Mouse (Mus musculus) forebrain, embryonic 13.5 days (tissue): ENCODE data around the gene Polr2j. TPM values are rescaled to one million over a fixed set of nuclear protein-coding genes. Genes with fewer than 3 reads are reported as not detected.

Experiments used
- ATAC-seq: fragments of 200-750 bp; cut with Nextera tagmentation; 2 replicates; pipeline ENCODE4 v1.8.0; 2017
- H3K27ac ChIP-seq: fragments of 300-500 bp; sonication (generic); 2 replicates; pipeline ENCODE4 v1.5.1; 2015; ENCODE audit warnings: inconsistent platforms, mild to moderate bottlenecking, moderate library complexity
- H3K27me3 ChIP-seq: fragments of 300-500 bp; sonication (generic); 2 replicates; pipeline ENCODE4 v1.6.1; 2015; ENCODE audit warnings: mild to moderate bottlenecking, inconsistent platforms
- H3K36me3 ChIP-seq: fragments of 300-500 bp; sonication (generic); 2 replicates; pipeline ENCODE4 v1.6.1; 2015; ENCODE audit warnings: mild to moderate bottlenecking, inconsistent platforms; ENCODE audit not compliant: poor library complexity, severe bottlenecking
- H3K4me1 ChIP-seq: fragments of 300-500 bp; sonication (generic); 2 replicates; pipeline ENCODE4 v1.6.1; 2015; ENCODE audit warnings: inconsistent platforms
- H3K4me2 ChIP-seq: fragments of 300-500 bp; sonication (generic); 2 replicates; pipeline ENCODE4 v1.6.1; 2015; ENCODE audit warnings: inconsistent platforms, mild to moderate bottlenecking, moderate library complexity
- H3K4me3 ChIP-seq: fragments of 300-500 bp; sonication (generic); 2 replicates; pipeline ENCODE4 v1.5.1; 2015; ENCODE audit warnings: mild to moderate bottlenecking, inconsistent platforms
- H3K9ac ChIP-seq: fragments of 300-500 bp; sonication (generic); 2 replicates; pipeline ENCODE4 v1.6.1; 2015; ENCODE audit warnings: mild to moderate bottlenecking, inconsistent platforms
- H3K9me3 ChIP-seq: fragments of 300-500 bp; sonication (generic); replicated peaks from 2 replicates; pipeline ENCODE4 v1.6.1; 2016; ENCODE audit warnings: inconsistent platforms
- WGBS: fragments of 180-500 bp; shearing (Covaris S2); methylation state at CpG from one replicate; pipeline ENCODE4 v1.1.7; 2015; 5-methylcytosine and 5-hydroxymethylcytosine counted together
- polyA plus RNA-seq: library from polyadenylated mRNA; unstranded; fragments of >200 nt; fragmentation: Nextera tagmentation; extraction: Ambion mirVana; gene quantifications from 2 replicates; pipeline ENCODE4 v1.2.1, GENCODE M21; 2015

The Polr2j gene
- polyA plus RNA-seq = 282 and 287 TPM in 2 replicates

- H3K27ac ChIP-seq = peak within 1 kb of the TSS; percentile 19; the same call in 1 of the 2 replicates
- H3K27me3 ChIP-seq = no peaks in the 10 kb centered on the region
- H3K9me3 ChIP-seq = no peaks in the 10 kb centered on the region
Observed at GRCm38 (mm10) chr5:136115891-136116783, at the start of gene Polr2j. Gene Polr2j, plus strand, starts transcription at chr5:136116631.

GRCm38 (mm10) chr5:136069411-136069810 lies 47.0 kb upstream of the Polr2j start:
- no peaks in the 10 kb centered on the region for H3K27me3 ChIP-seq
- no peak overlapping the region for H3K9ac ChIP-seq
- no peak overlapping the region for H3K4me3 ChIP-seq
- H3K4me1 ChIP-seq = no peaks in the 10 kb centered on the region
- no peaks in the 10 kb centered on the region for H3K9me3 ChIP-seq
- H3K27ac ChIP-seq = no peak overlapping the region
- H3K4me2 ChIP-seq = no peak overlapping the region
- ATAC-seq = no peak
- no peaks in the 10 kb centered on the region for H3K36me3 ChIP-seq
- WGBS = 78% methylated on average over 2 of the region's 2 CpGs

More at GRCm38 (mm10) chr5:136115891-136116783, at the start of gene Polr2j:
- H3K4me3 ChIP-seq = peak within 1 kb of the TSS; percentile 75
- ATAC-seq = peak; percentile 97
- WGBS = 3% methylated on average over 42 of the region's 42 CpGs
- peak within 1 kb of the TSS; percentile 88 for H3K4me2 ChIP-seq
- peaks cover 20% of the 10 kb centered on the region for H3K36me3 ChIP-seq
- H3K4me1 ChIP-seq = peaks cover 22% of the 10 kb centered on the region
- peak within 1 kb of the TSS; percentile 86 for H3K9ac ChIP-seq

GRCm38 (mm10) chr5:136073051-136073450 lies 43.4 kb upstream of the Polr2j start:
- no peaks in the 10 kb centered on the region for H3K36me3 ChIP-seq
- WGBS = 46% methylated on average over 6 of the region's 6 CpGs
- no peak overlapping the region for H3K9ac ChIP-seq
- no peak overlapping the region for H3K4me3 ChIP-seq
- H3K4me2 ChIP-seq = no peak overlapping the region
- no peaks in the 10 kb centered on the region for H3K27me3 ChIP-seq
- ATAC-seq = no peak
- H3K27ac ChIP-seq = no peak overlapping the region
- H3K4me1 ChIP-seq = peaks cover 7% of the 10 kb centered on the region; the same call in 1 of the 2 replicates
- no peaks in the 10 kb centered on the region for H3K9me3 ChIP-seq

GRCm38 (mm10) chr5:136073526-136073925 lies 42.9 kb upstream of the Polr2j start:
- ATAC-seq = no peak
- Histone ChIP-seq H3K4me2 (no peak overlapping the region), H3K4me1 (peaks cover 7% of the 10 kb centered on the region; the same call in 1 of the 2 replicates), H3K27me3 (no peaks in the 10 kb centered on the region), H3K9ac (no peak overlapping the region), H3K9me3 (no peaks in the 10 kb centered on the region), H3K27ac (no peak overlapping the region), H3K4me3 (no peak overlapping the region), H3K36me3 (no peaks in the 10 kb centered on the region)
- WGBS = 74% methylated on average over 11 of the region's 11 CpGs

GRCm38 (mm10) chr5:136075076-136075475 lies 41.4 kb upstream of the Polr2j start:
- Histone ChIP-seq H3K27ac (no peak overlapping the region), H3K4me3 (no peak overlapping the region), H3K27me3 (no peaks in the 10 kb centered on the region), H3K9me3 (no peaks in the 10 kb centered on the region), H3K36me3 (no peaks in the 10 kb centered on the region), H3K4me1 (peaks cover 7% of the 10 kb centered on the region; the same call in 1 of the 2 replicates), H3K4me2 (no peak overlapping the region), H3K9ac (no peak overlapping the region)
- 96% methylated on average over 5 of the region's 5 CpGs for WGBS
- no peak for ATAC-seq

GRCm38 (mm10) chr5:136076284-136076683 lies 40.1 kb upstream of the Polr2j start:
- 42% methylated on average over 7 of the region's 7 CpGs for WGBS
- H3K9ac ChIP-seq = no peak overlapping the region
- H3K27me3 ChIP-seq = no peaks in the 10 kb centered on the region
- H3K4me1 ChIP-seq = peaks cover 7% of the 10 kb centered on the region; the same call in 1 of the 2 replicates
- no peaks in the 10 kb centered on the region for H3K36me3 ChIP-seq
- 0 out of 2 replicates have a peak, but pooled peaks have one; percentile 33 for ATAC-seq
- no peak overlapping the region for H3K4me2 ChIP-seq
- H3K4me3 ChIP-seq = no peak overlapping the region
- 0 out of 2 replicates have a peak overlapping the region, but pooled peaks have one; percentile 31 for H3K27ac ChIP-seq
- no peaks in the 10 kb centered on the region for H3K9me3 ChIP-seq

GRCm38 (mm10) chr5:136077001-136077550 lies 39.4 kb upstream of the Polr2j start:
- 88% methylated on average over 9 of the region's 9 CpGs for WGBS
- ATAC-seq = no peak

GRCm38 (mm10) chr5:136078136-136078535 lies 38.3 kb upstream of the Polr2j start:
- 90% methylated on average over 5 of the region's 5 CpGs for WGBS

More at GRCm38 (mm10) chr5:136077001-136077550, 39.4 kb upstream of the Polr2j start:
- Histone ChIP-seq H3K27ac (no peak overlapping the region), H3K9ac (no peak overlapping the region), H3K36me3 (no peaks in the 10 kb centered on the region), H3K4me3 (no peak overlapping the region), H3K4me2 (no peak overlapping the region), H3K27me3 (no peaks in the 10 kb centered on the region), H3K9me3 (no peaks in the 10 kb centered on the region), H3K4me1 (peaks cover 7% of the 10 kb centered on the region; the same call in 1 of the 2 replicates)

GRCm38 (mm10) chr5:136082345-136082744 lies 34.1 kb upstream of the Polr2j start:
- no peaks in the 10 kb centered on the region for H3K9me3 ChIP-seq
- no peak overlapping the region for H3K4me2 ChIP-seq
- H3K4me3 ChIP-seq = no peak overlapping the region
- no peaks in the 10 kb centered on the region for H3K36me3 ChIP-seq
- no peak for ATAC-seq
- 79% methylated on average over 4 of the region's 4 CpGs for WGBS
- peaks cover 17% of the 10 kb centered on the region for H3K27me3 ChIP-seq
- H3K4me1 ChIP-seq = peaks cover 17% of the 10 kb centered on the region
- H3K27ac ChIP-seq = no peak overlapping the region
- no peak overlapping the region for H3K9ac ChIP-seq

More at GRCm38 (mm10) chr5:136078136-136078535, 38.3 kb upstream of the Polr2j start:
- Histone ChIP-seq H3K9ac (no peak overlapping the region), H3K27ac (no peak overlapping the region), H3K4me1 (peaks cover 7% of the 10 kb centered on the region; the same call in 1 of the 2 replicates), H3K4me3 (no peak overlapping the region), H3K4me2 (no peak overlapping the region), H3K9me3 (no peaks in the 10 kb centered on the region), H3K36me3 (no peaks in the 10 kb centered on the region), H3K27me3 (no peaks in the 10 kb centered on the region)
- ATAC-seq = no peak

GRCm38 (mm10) chr5:136083669-136084107 lies 32.7 kb upstream of the Polr2j start, which contains the start of gene Rasa4:
Gene Rasa4, plus strand, starts transcription at chr5:136083916.
- Histone ChIP-seq H3K9ac (peak within 1 kb of the TSS; percentile 69), H3K4me2 (peak within 1 kb of the TSS; percentile 88), H3K9me3 (no peaks in the 10 kb centered on the region), H3K4me1 (peaks cover 17% of the 10 kb centered on the region), H3K27ac (no peak within 1 kb of the TSS), H3K27me3 (peaks cover 21% of the 10 kb centered on the region), H3K4me3 (peak within 1 kb of the TSS; percentile 55), H3K36me3 (no peaks in the 10 kb centered on the region)
- under 1% methylated on average over 26 of the region's 28 CpGs for WGBS
- ATAC-seq = peak; percentile 99

GRCm38 (mm10) chr5:136084144-136084881 lies 32.1 kb upstream of the Polr2j start:
- H3K4me3 ChIP-seq = peak overlapping the region; percentile 55
- 2% methylated on average over 23 of the region's 23 CpGs for WGBS
- peak; percentile 19; the same call in 1 of the 2 replicates for ATAC-seq
- H3K9ac ChIP-seq = peak overlapping the region; percentile 69
- H3K27ac ChIP-seq = no peak overlapping the region
- H3K4me1 ChIP-seq = peaks cover 17% of the 10 kb centered on the region
- H3K27me3 ChIP-seq = peaks cover 21% of the 10 kb centered on the region
- H3K9me3 ChIP-seq = no peaks in the 10 kb centered on the region
- H3K36me3 ChIP-seq = no peaks in the 10 kb centered on the region
- H3K4me2 ChIP-seq = peak overlapping the region; percentile 88
